Mouse (Mus musculus) cerebellum, adult 9-11 months (tissue): ENCODE data around the gene Gmpr.

Source experiments
- DNase-seq: peaks from one replicate; pipeline ENCODE4 v3.0.0; 2022

Gene Gmpr

DNA sequence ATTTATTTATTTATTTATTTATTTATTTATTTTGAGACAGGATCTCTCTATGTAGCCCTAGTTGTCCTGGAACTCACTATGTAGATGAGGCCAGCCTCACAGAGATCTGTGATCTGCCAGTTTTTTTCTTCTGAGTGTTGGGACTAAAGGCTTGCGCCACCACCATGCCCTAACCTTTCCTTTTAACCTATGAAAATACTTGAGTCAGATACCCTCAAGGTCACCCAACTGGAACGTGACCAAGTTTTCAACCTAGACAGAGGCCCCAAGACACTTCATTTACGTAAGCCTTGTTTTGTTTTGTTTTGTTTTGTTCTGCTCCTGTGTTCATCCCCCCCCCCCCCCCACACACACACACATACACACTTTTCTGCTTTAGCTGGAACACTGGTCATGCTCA is 1.7 kb upstream of the Gmpr start:
- no peak for DNase-seq

DNA sequence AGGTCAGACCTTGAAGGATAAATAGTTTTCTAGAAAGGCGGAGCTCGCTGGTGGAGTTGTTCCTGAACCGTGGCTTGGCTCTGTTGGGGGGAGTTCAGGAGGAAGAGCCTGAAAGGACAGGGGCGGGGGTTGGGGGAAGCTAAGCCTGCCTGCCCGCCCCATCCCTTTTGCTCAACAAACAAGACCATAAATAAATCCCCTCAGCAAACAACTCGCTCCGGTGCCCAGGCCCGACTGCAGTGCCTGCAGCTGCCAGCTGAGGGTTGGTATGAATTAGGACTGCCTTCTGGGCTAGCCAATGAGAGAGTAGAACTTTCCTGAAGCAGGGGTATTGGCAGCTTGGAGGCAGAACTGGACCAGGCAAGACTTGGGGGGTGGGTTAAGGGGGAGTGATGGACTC is 1.3 kb downstream of the Gmpr start:
- DNase-seq: peak; percentile 74

DNA sequence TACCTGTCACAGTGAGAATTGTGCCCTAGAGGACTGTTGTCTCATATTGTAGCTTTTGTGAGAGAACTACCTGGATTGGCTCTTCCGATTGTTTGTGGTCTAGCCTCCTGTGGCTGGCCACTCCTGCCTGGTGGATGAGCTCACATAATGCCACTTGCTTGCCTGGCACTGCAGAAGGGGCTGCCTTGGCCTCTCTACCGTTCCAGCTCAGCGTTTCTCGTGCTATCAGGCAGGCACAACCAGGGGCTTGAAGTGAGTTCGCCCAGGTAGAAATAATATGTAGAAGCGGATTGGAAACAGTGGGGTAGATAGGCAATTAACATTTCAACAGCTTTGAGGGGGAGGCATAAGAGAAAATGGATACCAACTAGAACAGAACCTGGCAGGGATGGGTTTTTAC is 2.1 kb downstream of the Gmpr start:
- no peak for DNase-seq

DNA sequence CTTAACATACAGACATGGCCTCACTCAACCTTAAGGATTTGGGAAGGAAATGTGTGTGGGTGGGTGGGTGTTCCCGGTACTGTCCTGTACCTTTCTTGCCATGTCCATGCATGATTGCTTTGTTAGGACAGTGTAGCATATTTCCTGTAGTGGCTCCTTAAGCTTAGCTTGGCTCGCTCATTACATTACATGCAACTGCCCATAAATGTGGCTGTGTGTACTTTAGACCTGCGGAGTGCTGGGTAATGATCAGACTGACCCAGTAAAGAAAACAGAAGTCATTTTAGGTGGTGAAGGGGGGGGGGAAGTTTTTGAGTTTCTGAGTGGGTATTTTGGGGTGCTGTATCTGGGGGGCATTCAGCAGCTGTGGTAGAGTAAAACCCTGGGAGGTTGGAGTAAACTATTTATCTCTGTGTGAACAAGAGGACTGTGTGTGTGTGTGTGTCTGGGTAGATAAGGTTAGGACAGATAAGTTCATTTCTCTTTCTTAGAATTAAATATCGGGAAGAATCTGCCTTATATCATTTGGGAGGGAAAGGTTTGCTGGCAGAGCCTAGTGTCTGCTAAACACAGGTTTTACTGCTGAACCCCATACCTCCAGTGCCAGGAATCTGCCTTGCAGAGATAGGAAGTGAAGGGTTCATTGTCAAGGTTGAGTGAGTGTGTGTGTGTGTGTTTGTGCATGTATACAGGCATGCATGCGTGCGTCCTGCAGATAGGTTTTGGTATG is 4.6 kb downstream of the Gmpr start:
- no peak for DNase-seq

DNA sequence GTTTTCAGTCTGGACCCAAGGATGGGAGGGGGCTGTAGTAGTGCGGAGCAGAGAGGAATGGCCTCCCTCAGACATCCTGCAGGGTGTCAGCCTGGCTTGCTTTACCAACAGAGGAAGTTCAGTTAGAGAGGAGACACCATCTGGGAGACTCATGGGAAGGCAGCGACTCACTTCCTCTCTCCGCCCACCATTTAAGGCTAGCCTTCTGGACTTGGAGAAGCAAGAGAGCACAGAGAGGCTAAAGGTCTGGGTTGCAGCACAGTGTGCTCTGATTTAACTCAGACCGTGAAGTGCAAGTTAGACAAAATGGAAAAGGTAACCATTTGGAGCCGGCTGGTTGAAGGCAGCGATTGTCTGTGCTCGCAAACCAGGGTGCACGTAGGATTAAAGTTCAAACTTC is 5.3 kb downstream of the Gmpr start:
- DNase-seq: no peak

DNA sequence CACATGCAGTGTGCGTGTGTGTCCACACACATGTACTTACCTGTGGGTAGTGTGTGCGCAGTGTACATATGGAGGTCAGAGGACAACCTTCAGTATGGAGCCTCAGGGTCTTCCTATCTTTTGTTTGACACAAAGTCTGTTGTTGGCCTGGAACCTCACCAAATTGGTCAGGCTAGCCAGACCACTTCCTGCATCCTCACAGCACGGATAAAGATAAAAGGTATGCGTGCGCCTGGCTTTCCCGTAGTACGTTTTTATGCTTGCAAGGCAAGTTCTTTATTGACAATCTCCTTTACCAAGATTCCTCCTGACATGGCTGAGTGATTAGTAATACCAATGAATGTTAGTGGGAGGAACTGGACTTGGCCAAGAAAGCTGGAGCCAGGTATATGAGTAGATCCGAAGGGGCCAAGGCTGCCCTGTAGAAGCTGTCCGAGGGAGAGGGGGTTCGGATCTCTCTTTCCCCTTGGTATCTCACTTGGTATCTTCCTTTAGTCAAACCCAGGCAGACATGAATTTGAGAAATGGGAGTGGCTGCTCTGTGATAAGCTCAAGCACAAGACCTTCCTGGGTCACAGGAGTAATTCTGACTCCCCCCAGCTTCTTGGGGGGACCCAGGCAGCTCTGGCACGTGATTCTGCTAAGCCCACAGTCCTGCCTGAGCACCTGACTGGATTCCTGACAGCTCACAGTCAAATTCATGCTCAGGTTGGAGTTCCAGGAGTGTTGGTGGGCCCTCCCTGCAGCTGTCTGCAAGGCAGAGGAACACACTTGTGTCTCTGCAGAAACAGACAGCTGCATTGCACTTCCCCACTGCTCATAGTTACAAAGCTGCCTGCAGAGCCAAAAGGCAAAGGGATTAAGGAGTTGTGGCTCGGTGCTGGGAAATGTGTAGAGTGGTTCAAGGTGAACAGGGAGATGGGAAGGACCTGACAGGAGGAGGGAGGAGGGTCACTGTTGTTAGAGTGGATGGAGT is 6.1 kb downstream of the Gmpr start:
- no peak for DNase-seq

DNA sequence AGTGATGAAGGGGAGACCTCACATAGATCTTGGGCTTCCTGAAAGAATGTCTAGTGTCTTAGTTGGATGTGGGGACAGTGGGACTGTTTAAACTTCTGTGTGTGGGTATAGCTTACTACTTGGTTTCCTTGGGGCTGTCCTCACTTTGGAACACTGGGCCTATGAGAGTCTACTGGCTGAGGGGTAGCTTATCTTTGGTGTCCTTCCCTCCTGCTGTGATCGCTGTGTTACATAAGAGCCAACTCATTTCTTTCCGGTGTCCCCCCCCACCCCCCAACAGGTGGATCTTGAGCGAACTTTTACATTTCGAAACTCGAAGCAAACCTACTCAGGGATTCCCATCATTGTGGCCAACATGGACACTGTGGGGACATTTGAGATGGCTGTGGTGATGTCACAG is 6.9 kb downstream of the Gmpr start:
- no peak for DNase-seq

DNA sequence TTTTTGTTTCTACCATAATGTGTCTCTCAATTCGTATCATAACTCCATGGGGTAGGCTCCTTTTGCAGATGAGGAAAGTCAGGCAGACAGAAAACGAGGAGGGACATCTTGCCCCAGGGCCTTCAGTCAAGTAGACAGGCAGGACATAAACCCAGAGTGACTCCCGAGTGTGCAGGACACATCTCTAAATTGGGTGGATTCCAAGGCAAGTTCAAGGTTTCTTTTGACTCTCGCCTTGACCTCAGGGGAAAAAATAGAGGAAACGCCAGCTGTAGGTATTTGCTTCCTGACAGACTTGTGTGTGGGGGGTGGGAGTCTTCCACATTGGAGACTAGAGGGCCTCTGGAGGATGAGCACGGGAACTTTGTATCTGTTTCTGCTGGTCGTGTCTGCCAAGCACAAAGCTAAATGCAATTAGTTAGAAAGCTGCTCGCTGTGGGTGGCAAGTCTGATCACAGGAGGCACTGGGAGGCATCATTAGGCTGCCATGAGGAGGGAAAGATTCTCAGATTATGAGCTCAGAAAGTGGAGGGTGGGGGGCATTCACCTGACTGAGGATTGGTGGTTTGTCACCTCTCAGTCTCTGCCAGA is 7.7 kb downstream of the Gmpr start:
- peak; percentile 13 for DNase-seq

DNA sequence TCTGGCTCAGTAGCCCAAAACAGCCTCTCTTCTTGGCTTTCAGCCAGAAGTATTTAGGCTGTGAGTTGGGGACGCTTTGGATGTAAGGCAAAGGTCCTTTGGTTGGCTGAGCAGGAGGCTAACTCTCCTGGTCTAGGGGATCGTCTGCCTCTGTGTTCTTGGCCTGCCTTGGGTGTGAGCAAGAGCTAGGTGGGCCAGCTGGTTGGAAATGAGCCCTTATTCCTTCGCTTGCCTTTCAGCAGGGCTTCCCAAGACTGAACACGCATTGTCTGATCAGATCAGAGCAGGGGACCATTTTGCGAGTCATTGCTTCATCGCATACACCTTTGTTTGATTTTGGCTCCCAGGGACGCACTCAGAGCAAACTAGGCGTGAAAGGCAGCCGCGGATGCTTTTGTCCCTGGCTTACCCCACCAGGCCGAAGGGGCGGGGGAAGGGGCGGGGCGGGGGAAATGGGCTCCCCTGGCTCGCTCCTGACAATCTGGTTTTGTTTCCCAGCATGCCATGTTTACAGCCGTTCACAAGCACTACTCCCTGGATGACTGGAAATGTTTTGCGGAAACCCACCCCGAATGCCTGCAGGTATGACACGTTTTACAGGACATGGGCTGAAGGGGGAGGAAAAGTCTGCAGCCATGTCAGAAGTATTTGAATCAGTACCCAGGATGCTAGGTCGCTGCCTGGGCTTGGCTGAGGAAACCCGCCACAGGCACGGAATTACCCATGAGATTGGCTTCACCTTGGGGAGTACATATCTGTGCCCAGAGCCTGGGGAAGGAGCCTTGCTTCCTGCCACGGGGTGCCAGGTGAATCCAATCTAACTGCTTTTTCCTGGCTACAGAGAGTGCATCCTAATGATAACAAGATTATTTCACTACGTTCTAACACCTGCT is 9.5 kb downstream of the Gmpr start:
- DNase-seq: peak; percentile 33

DNA sequence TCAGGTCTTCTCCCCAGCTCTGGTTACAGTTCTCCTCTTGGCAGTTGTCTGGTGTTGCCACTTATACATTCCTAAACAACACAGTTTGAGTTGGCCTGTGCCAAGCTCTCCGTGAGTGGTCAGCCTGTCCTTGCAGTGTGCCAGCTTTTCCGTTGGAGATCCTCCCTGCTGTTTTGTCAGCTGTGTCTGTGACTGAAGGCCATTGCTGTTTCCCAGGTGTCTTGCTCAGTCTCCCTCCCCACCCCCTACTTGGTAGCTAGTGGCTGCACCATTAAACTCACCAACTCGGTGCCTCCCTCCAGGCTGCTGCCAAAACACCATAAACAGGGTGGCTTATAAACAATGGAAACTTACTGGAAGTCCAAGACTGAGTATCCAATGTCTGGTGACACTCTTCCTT is 17.1 kb downstream of the Gmpr start:
- peak; percentile 89 for DNase-seq

DNA sequence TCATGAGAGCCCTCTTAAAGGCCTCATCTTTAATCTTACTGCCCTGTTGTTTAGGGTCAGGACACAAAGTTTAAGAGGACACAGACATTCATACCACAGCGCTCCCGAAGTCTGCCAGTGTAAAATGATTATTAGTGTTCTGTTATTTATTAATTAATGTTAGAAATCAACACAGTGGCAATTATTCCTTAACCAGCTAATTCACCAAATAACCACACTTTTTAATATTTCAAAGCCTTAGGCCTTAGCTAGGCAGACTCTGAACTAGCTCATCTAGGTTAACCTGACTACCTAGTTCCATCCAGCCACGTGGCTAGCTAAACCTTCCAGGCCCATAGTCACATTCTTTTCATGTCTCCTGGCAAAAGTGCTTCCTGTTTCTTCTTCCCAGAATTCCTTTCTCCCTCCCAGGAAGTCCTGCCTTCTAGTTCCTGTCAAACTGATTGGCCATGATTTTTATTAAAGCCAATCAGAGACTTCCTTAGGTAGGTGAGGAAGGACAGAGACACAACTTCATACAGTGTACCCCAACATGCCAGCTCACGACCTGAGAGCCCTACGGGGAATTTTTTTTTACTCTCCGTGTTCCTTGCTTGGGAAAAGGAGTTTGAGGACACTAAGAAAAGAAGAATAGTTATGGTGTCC is 17.7 kb downstream of the Gmpr start:
- DNase-seq: no peak

DNA sequence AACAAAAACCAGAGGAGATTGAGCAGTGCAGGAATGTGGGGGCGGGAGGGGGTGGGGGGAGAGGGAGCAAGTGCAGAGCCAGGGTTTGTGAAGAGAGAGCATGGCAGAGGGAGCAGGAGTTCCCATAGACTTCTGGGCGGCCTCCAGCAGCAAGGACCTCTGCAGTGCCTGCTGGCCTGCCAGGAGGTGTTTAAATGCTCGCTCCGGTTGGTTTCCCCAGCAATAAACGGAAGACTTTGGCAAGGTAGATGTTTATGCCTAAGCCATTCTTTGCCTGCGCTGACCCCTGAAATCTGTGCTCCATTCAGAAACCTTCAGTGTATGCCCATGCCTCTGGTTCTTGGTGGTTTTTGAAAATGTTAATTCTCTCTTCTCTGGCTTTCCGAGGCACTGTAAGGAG is 19.0 kb downstream of the Gmpr start:
- DNase-seq: peak; percentile 77

DNA sequence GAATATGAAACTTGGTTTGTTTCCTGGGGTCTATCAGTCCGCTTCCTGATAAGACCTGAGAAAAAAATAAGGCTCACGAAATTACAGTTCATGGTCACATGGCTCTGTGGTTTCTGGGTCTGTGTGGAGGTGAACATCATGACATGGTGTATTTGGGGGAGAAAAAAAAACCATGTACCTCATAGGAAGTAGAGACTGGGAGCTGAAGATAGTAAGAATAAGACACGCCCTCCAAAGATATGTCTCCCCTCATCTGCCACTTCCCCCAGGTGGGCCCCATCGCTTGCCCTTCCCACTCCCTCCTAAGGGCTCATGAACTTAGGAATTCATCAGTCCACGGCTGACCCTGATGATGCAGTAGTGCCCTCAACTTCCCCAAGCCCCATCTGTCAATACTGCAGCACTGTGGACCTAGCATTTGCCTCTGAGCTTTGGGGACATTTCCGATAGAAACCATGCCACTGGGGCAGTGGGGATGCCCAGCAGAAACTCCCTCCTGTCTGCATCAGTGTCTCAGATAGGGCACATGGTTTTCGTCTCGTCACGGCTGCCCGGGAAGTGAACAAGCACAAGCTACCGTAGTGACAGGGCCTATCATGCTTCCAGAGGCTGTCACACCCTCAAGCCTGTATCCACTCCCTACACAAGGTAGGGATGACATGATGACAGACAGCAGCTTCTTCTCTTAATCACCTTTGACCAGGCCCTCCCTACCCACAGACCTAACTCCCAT is 20.2 kb downstream of the Gmpr start:
- no peak for DNase-seq

DNA sequence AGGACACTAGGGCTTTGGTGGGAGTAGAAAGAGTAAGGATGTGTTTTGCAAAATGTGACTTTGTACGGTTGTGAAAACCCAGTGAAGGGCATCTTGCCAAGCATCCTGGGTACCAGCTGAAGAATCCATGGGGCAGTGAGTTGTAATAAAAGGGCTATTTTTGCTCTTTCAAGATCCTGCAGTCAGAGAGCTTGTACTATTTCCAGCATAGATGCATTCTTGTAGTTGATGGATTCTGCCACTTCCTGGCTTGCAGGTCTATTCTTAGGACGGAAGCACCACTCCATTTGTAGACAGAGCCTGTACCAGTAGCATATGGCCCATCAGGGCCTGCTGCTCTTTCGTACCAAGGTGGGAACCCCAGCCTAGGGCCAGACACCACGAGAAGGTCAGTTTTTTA is 21.5 kb downstream of the Gmpr start:
- peak; percentile 73 for DNase-seq

DNA sequence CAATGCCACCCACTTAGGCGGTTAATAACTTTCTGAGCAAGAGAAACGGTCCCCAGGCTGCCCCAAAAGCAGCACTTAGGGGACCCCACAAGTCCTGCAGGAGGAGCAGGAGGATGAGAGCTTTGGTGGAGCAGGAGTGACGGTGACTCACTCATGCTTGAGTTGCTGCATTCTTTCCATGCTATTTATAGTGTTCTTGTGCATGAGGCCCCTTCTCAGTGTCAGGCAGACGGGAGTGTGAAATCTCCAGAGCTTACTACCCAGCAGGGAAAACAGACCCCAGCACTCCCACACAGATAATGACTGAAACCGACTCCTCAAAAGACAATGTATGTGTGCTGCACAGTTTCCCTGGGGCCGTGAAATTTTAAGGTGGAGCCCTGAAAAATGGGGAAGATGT is 23.5 kb downstream of the Gmpr start:
- no peak for DNase-seq

DNA sequence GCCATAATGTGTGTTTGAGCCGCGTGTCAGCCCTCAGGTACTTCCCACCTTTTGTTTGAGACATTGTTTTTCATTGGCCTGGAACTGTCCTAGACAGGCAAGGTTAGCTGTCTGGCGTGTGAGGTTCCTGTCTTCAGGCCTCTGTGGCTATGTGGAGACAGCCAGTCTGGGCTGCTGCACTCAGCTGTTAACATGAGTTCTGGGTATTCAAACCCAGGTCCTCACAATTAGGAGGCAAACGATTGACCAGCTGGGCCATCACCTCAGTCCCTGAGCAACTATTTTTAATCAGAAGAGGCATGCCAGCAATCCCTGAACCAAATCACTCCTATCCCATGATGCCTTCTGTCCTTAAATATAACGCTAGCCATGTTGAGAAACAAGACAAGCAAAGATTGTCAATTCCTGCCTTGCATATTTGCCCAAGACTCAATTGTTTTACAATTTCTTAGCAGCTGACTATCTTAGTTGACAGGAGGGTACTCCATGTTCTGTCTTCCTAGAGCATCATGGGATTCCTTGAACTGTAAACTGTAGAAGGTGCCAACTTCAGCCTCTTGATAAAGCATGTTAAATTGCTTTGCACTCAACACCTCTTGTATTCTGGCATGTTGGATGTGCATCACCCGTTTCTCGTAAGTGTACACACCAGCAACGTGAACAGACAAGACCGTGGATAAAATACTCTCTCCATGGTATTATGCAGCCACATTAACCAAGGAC is 28.6 kb downstream of the Gmpr start:
- DNase-seq: no peak

DNA sequence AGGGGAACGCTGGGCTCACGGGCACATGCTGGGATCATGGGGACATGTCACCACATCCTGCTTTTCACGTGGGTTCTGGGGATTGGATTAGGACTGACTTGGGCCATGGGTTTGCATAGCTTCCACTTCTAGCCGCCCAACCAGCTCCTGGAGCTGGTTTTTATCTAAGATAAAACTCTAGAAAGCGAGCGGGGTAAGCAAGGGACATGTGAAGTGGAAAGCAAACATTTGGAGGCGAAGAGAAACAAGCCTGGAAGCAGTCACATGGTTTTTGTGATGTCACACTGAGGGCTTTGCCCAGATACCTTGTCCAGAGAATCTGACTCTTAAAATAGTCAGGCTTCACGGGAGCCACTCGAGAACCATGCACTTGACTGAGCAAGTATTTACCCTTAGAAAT is 29.9 kb downstream of the Gmpr start:
- no peak for DNase-seq

DNA sequence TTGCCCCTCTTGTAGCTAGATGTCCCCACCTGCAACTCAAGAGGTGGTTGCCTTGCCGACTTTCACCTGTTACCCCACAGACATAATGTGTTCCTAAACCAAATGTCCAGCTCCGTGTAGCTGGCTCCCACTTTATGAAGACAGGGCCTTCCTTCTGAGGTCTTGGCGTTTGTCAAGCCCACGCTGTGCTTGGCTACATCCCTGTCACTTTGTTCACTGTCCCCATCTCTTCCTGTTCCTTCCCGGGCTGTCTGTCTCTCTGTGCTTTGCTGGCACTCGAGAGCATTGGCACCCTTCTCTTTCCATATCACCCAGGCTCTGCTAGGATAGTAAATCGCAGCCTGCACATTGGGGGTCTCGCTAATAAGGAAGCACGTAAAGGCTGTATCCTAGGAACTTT is 30.8 kb downstream of the Gmpr start:
- DNase-seq: peak; percentile 71

DNA sequence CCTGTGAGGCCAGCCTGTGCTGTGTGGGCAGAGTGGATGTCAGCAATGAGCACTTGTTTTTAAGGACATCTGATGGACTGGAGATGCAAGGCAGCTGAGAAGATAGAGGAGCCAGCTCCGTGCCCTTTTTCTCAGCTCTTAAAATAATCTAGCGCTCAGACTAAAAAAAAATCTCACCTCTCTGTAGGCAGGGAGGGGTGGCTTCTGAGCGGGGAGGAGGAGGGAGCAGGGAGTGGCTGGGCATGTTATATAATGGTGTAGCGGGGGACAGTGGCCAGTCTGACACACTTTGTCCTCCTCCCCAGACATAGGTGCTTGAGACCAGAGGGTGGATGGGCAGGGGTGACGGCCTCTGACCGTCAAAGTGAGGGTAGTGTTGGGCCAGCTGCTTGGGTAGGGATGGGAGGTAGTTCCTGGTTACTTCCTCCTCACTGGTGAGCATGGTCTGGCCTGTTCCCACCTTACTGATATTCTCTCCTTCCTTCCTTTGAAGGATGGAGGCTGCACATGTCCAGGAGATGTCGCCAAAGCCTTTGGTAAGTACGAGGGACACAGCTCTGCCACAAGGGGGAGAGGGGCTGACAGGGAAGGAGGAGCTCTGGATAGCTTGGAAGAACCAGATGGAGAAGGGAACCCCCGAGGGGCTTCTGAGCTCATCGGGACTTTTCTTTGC is 31.4 kb downstream of the Gmpr start:
- DNase-seq: peak; percentile 92

DNA sequence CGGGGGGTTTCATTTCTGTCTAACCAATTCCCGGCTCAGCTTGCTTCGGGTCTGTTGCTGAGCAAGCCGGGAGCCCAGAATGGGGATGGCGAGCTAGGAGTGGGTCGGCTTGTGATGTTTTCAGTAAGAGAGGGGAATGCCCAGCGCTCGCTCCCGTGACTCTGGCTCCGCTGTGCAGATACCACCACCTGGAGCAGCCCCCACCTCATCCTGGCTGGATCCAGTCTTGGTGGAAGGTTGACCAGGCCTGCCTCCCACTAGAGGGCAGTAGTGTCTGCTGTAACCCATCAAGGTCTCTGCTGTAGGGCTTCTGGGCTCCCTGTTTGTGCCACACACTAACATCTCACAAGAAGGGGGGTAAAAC is 31.9 kb downstream of the Gmpr start:
- peak; percentile 89 for DNase-seq
